Mouse (Mus musculus) heart, embryonic 15.5 days (tissue): ENCODE measurements around the gene Ankrd35. TPM values are rescaled to one million over a fixed set of nuclear protein-coding genes. Genes with fewer than 3 reads are reported as not detected.
"Not testable (repeated sequence)": the region's sequence is repeated elsewhere in the genome, so short reads cannot be mapped to it uniquely, and the experiment has no call there.

Source experiments
- ATAC-seq: fragments of 200-750 bp; cut with Nextera tagmentation; replicated peaks from 2 replicates; pipeline ENCODE4 v1.8.0; 2017; ENCODE audit warnings: low read depth, moderate TSS enrichment; ENCODE audit not compliant: insufficient number of reproducible peaks, insufficient read depth, low FRiP score
- H3K27ac ChIP-seq: fragments of 300-500 bp; sonication (generic); 2 replicates; pipeline ENCODE4 v1.5.1; 2015; ENCODE audit warnings: mild to moderate bottlenecking, inconsistent platforms
- H3K27me3 ChIP-seq: fragments of 300-500 bp; sonication (generic); 2 replicates; pipeline ENCODE4 v1.6.1; 2015; ENCODE audit warnings: inconsistent platforms
- H3K36me3 ChIP-seq: fragments of 300-500 bp; sonication (generic); 2 replicates; pipeline ENCODE4 v1.6.1; 2015; ENCODE audit warnings: mild to moderate bottlenecking, inconsistent platforms
- H3K4me1 ChIP-seq: fragments of 300-500 bp; sonication (generic); replicated peaks from 2 replicates; pipeline ENCODE4 v1.6.1; 2015; ENCODE audit warnings: inconsistent platforms
- H3K4me2 ChIP-seq: fragments of 300-500 bp; sonication (generic); 2 replicates; pipeline ENCODE4 v1.6.1; 2015; ENCODE audit warnings: inconsistent platforms, mild to moderate bottlenecking, moderate library complexity
- H3K4me3 ChIP-seq: fragments of 300-500 bp; sonication (generic); 2 replicates; pipeline ENCODE4 v1.5.1; 2015; ENCODE audit warnings: mild to moderate bottlenecking, inconsistent platforms
- H3K9ac ChIP-seq: fragments of 300-500 bp; sonication (generic); 2 replicates; pipeline ENCODE4 v1.6.1; 2015; ENCODE audit warnings: mild to moderate bottlenecking, inconsistent platforms
- H3K9me3 ChIP-seq: fragments of 300-500 bp; sonication (generic); replicated peaks from 2 replicates; pipeline ENCODE4 v1.6.1; 2016; ENCODE audit warnings: inconsistent platforms
- WGBS: fragments of 180-500 bp; shearing (Covaris S2); methylation state at CpG from one replicate; pipeline ENCODE4 v1.1.7; 2015; ENCODE audit warnings: mixed read lengths; 5-methylcytosine and 5-hydroxymethylcytosine counted together
- polyA plus RNA-seq: library from polyadenylated mRNA; unstranded; fragments of >200 nt; fragmentation: Nextera tagmentation; extraction: Ambion mirVana; gene quantifications from 2 replicates; pipeline ENCODE4 v1.2.1, GENCODE M21; 2015

The Ankrd35 gene
- polyA plus RNA-seq, 1 experiment from 2014 or later: 0.31 TPM

GRCm38 (mm10) chr3:96675171-96675570 lies 5.2 kb downstream of the Ankrd35 start:
- no peak overlapping the region for H3K9ac ChIP-seq
- no peak overlapping the region for H3K27ac ChIP-seq
- H3K4me2 ChIP-seq: no peak overlapping the region
- ATAC-seq: no peak
- WGBS: 76% methylated on average over 3 of the region's 3 CpGs
- no peaks in the 10 kb centered on the region for H3K9me3 ChIP-seq
- peaks cover 5% of the 10 kb centered on the region for H3K4me1 ChIP-seq
- no peak overlapping the region for H3K4me3 ChIP-seq
- no peaks in the 10 kb centered on the region for H3K36me3 ChIP-seq
- peaks cover 14% of the 10 kb centered on the region for H3K27me3 ChIP-seq

- peaks cover 19% of the 10 kb centered on the region for H3K27me3 ChIP-seq
- no peak overlapping the region for H3K4me3 ChIP-seq
- H3K4me1 ChIP-seq: peaks cover under 1% of the 10 kb centered on the region
- no peaks in the 10 kb centered on the region for H3K36me3 ChIP-seq
- ATAC-seq: no peak
- no peak overlapping the region for H3K27ac ChIP-seq
- no peak overlapping the region for H3K4me2 ChIP-seq
- H3K9me3 ChIP-seq: no peaks in the 10 kb centered on the region
- WGBS: 62% methylated on average over 3 of the region's 3 CpGs
- H3K9ac ChIP-seq: no peak overlapping the region
Measured at GRCm38 (mm10) chr3:96675690-96676089, 5.8 kb downstream of the Ankrd35 start.

- H3K27me3 ChIP-seq: peaks cover 34% of the 10 kb centered on the region
- no peak overlapping the region for H3K4me3 ChIP-seq
- no peak for ATAC-seq
- no peak overlapping the region for H3K27ac ChIP-seq
- H3K9ac ChIP-seq: no peak overlapping the region
- H3K4me2 ChIP-seq: no peak overlapping the region
- WGBS: 64% methylated on average over 7 of the region's 7 CpGs
- H3K36me3 ChIP-seq: no peaks in the 10 kb centered on the region
- no peaks in the 10 kb centered on the region for H3K4me1 ChIP-seq
- H3K9me3 ChIP-seq: no peaks in the 10 kb centered on the region
Measured at GRCm38 (mm10) chr3:96678456-96678855, 8.5 kb downstream of the Ankrd35 start.

- Histone ChIP-seq H3K27ac (no peak overlapping the region), H3K9ac (no peak overlapping the region), H3K36me3 (no peaks in the 10 kb centered on the region), H3K4me1 (no peaks in the 10 kb centered on the region), H3K27me3 (peaks cover 41% of the 10 kb centered on the region), H3K4me3 (no peak overlapping the region), H3K9me3 (no peaks in the 10 kb centered on the region), H3K4me2 (no peak overlapping the region)
- ATAC-seq: no peak
- 22% methylated on average over 5 of the region's 5 CpGs for WGBS
Measured at GRCm38 (mm10) chr3:96679159-96679674, 9.3 kb downstream of the Ankrd35 start.

GRCm38 (mm10) chr3:96680269-96680956 lies 10.5 kb downstream of the Ankrd35 start:
- Histone ChIP-seq H3K9ac (no peak overlapping the region), H3K9me3 (no peaks in the 10 kb centered on the region), H3K27ac (no peak overlapping the region), H3K4me3 (no peak overlapping the region), H3K27me3 (peaks cover 47% of the 10 kb centered on the region), H3K4me1 (peaks cover 8% of the 10 kb centered on the region), H3K4me2 (no peak overlapping the region), H3K36me3 (no peaks in the 10 kb centered on the region)
- ATAC-seq: no peak
- WGBS: 24% methylated on average over 12 of the region's 12 CpGs

GRCm38 (mm10) chr3:96683496-96683895 lies 13.6 kb downstream of the Ankrd35 start:
- Histone ChIP-seq H3K9ac (no peak overlapping the region), H3K27ac (no peak overlapping the region), H3K4me3 (no peak overlapping the region), H3K27me3 (peaks cover 51% of the 10 kb centered on the region), H3K4me1 (peaks cover 8% of the 10 kb centered on the region), H3K4me2 (no peak overlapping the region), H3K36me3 (no peaks in the 10 kb centered on the region), H3K9me3 (no peaks in the 10 kb centered on the region)
- no peak for ATAC-seq
- 82% methylated on average over 3 of the region's 3 CpGs for WGBS

- H3K9ac ChIP-seq: 0 out of 2 replicates have a peak overlapping the region, but pooled peaks have one; percentile 20
- H3K27me3 ChIP-seq: peaks cover 46% of the 10 kb centered on the region
- WGBS: 39% methylated on average over 17 of the region's 17 CpGs
Measured at GRCm38 (mm10) chr3:96684151-96684821, 14.4 kb downstream of the Ankrd35 start.

GRCm38 (mm10) chr3:96684822-96685156 lies 14.9 kb downstream of the Ankrd35 start:
- H3K9me3 ChIP-seq: no peaks in the 10 kb centered on the region
- no peaks in the 10 kb centered on the region for H3K36me3 ChIP-seq
- peaks cover 42% of the 10 kb centered on the region for H3K27me3 ChIP-seq
- peak overlapping the region; percentile 38 for H3K4me3 ChIP-seq
- peaks cover 8% of the 10 kb centered on the region for H3K4me1 ChIP-seq
- 0 out of 2 replicates have a peak overlapping the region, but pooled peaks have one; percentile 20 for H3K9ac ChIP-seq
- 15% methylated on average over 28 of the region's 28 CpGs for WGBS
- no peak overlapping the region for H3K27ac ChIP-seq
- no peak for ATAC-seq
- H3K4me2 ChIP-seq: peak overlapping the region; percentile 60

More at GRCm38 (mm10) chr3:96684151-96684821, 14.4 kb downstream of the Ankrd35 start:
- Histone ChIP-seq H3K4me2 (peak overlapping the region; percentile 60), H3K9me3 (no peaks in the 10 kb centered on the region), H3K27ac (no peak overlapping the region), H3K4me3 (peak overlapping the region; percentile 38), H3K4me1 (peaks cover 8% of the 10 kb centered on the region), H3K36me3 (no peaks in the 10 kb centered on the region)
- ATAC-seq: no peak

GRCm38 (mm10) chr3:96686057-96686456 lies 16.1 kb downstream of the Ankrd35 start:
- H3K27me3 ChIP-seq: peaks cover 30% of the 10 kb centered on the region
- H3K4me3 ChIP-seq, H3K36me3 ChIP-seq, H3K4me2 ChIP-seq, H3K4me1 ChIP-seq, ATAC-seq, H3K27ac ChIP-seq, H3K9me3 ChIP-seq, H3K9ac ChIP-seq: not testable (repeated sequence)
- WGBS: 92% methylated on average over 5 of the region's 5 CpGs

- Histone ChIP-seq H3K27me3 (peaks cover 15% of the 10 kb centered on the region), H3K9ac (no peak overlapping the region), H3K4me3 (no peak overlapping the region), H3K4me1 (peaks cover 11% of the 10 kb centered on the region), H3K4me2 (no peak overlapping the region), H3K9me3 (no peaks in the 10 kb centered on the region), H3K36me3 (no peaks in the 10 kb centered on the region), H3K27ac (no peak overlapping the region)
- ATAC-seq: no peak
- 77% methylated on average over 11 of the region's 11 CpGs for WGBS
Measured at GRCm38 (mm10) chr3:96688854-96689253, 18.9 kb downstream of the Ankrd35 start.

GRCm38 (mm10) chr3:96690298-96690697 lies 20.4 kb downstream of the Ankrd35 start:
- peaks cover 6% of the 10 kb centered on the region for H3K27me3 ChIP-seq
- no peak overlapping the region for H3K4me2 ChIP-seq
- H3K9me3 ChIP-seq: no peaks in the 10 kb centered on the region
- 43% methylated on average over 3 of the region's 3 CpGs for WGBS
- H3K27ac ChIP-seq: no peak overlapping the region
- no peak for ATAC-seq
- H3K9ac ChIP-seq: no peak overlapping the region
- no peaks in the 10 kb centered on the region for H3K36me3 ChIP-seq
- H3K4me3 ChIP-seq: no peak overlapping the region
- H3K4me1 ChIP-seq: peaks cover 9% of the 10 kb centered on the region
